Mouse (Mus musculus): ENCODE results near the gene Prickle4. TPM values are rescaled to one million over a fixed set of nuclear protein-coding genes. Genes with fewer than 3 reads are reported as not detected.

Prickle4 gene
- polyA plus RNA-seq, 1 experiment: 2.2 TPM

DNA sequence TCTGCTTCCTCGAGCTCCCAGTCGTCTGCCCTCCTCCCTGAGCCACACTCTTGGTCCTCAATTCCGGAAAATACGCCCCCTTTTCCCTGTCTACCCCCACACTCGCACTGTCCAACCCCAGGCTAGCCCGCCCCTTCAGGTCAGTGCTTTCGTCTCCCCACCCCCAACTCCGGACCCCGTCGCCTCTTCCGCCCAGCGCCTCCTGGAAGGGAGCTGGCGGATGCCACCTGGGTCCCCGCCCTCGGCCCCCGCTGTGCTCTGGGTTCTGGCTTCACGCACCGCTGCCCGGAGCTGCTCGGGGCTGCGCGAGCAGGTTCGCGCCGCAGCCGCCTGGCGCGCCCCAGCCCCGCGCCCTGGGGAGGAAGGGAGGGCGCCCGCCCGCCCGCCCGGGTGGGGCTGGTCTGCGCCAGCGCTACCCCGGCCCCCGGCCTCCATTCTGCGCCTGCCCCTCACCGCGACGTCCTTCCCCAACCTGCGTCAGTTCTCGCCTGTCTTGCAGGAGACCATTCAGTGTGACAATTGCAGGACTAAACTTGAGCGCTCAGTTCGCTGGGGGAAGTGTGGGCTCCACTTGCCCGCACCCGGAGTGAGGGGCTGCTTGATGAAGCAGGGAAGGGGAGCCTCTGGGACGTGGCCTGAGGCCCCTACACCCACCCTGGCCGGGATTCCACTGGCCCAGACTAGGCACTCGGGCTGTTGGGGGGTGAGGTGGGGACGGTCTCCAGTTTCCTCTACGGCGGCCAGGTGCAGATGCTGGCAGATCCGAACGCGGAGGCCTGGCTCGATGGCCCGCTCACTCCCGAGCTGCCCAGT, 43.7 kb upstream of the Prickle4 start:
- H3K27me3 ChIP-seq (ENCODE audit: control insufficient read depth, insufficient read depth, low read length, poor library complexity, severe bottlenecking): no peaks in the 10 kb centered on the region
- peaks cover 6% of the 10 kb centered on the region for H3K4me1 ChIP-seq (ENCODE audit: control insufficient read depth, insufficient read depth, low read length)
- H3K9ac ChIP-seq (ENCODE audit: low read depth, poor library complexity, severe bottlenecking): peak overlapping the region; percentile 81
- H3K27ac ChIP-seq (ENCODE audit: insufficient read depth, low read length): peak overlapping the region; percentile 72
- H3K36me3 ChIP-seq (ENCODE audit: control insufficient read depth, insufficient read depth, low read length, poor library complexity, severe bottlenecking): no peaks in the 10 kb centered on the region
- no peaks in the 10 kb centered on the region for H3K9me3 ChIP-seq (replicated peaks; ENCODE audit: control insufficient read depth, insufficient read depth, low read length, poor library complexity, severe bottlenecking)
- TF ChIP-seq POLR2A (IDR thresholded peaks at IDR 0.05; ENCODE audit: insufficient read depth, low read length): no peak
- TF ChIP-seq EP300 (IDR thresholded peaks at IDR 0.05; ENCODE audit: insufficient read depth, low read depth, low read length): no peak
- TF ChIP-seq CTCF (IDR thresholded peaks at IDR 0.05; ENCODE audit: low read depth, low read length): no peak
- H3K4me3 ChIP-seq (ENCODE audit: low read depth, low read length): peak overlapping the region; percentile 74

DNA sequence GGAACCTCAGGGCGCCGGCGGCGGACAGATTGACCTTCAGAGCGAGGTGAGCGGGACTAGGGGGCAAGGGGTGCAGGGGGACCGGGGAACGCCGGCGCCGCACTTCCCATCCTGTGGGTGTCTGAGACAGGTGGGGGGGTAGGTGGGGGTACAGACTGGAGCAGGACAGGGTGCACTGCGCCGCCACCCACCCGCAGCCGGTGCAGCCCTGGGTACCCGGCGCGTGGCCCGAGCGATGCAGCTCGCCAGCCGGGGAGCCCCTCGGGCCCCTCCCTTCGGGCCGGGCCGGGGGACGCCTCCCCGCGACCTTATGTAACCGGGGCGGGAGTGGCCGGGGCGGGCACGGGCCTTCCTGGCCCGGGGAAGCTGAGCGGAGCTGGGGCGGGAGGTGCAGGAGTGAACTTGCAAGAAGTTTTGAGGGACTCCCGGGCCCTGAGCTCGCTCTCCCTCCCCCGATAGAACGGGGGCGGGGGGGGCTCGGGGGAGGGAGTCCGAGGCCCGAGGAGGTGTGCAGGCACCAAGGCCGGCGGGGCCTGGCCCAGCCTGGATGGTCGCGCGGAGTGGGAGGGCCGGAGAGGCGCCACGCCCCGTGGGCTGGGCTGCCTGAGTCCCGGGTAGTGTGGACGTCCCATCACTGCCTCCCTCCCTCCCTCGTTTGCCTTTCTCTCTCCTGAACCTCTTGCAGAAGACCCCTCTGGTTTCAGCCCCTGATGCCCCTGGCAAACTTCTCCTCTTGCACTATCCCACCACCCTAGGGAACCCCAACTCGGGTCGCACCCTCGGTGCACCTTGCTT, 42.9 kb upstream of the Prickle4 start:
- TF ChIP-seq POLR2A (IDR thresholded peaks at IDR 0.05; ENCODE audit: insufficient read depth, low read length) (no peak), EP300 (IDR thresholded peaks at IDR 0.05; ENCODE audit: insufficient read depth, low read depth, low read length) (no peak), CTCF (IDR thresholded peaks at IDR 0.05; ENCODE audit: low read depth, low read length) (no peak)
- peak overlapping the region; percentile 67 for H3K27ac ChIP-seq (ENCODE audit: insufficient read depth, low read length)
- H3K9me3 ChIP-seq (replicated peaks; ENCODE audit: control insufficient read depth, insufficient read depth, low read length, poor library complexity, severe bottlenecking): no peaks in the 10 kb centered on the region
- H3K4me3 ChIP-seq (ENCODE audit: low read depth, low read length): peak overlapping the region; percentile 74
- no peaks in the 10 kb centered on the region for H3K36me3 ChIP-seq (ENCODE audit: control insufficient read depth, insufficient read depth, low read length, poor library complexity, severe bottlenecking)
- H3K9ac ChIP-seq (ENCODE audit: low read depth, poor library complexity, severe bottlenecking): peak overlapping the region; percentile 81
- no peaks in the 10 kb centered on the region for H3K27me3 ChIP-seq (ENCODE audit: control insufficient read depth, insufficient read depth, low read length, poor library complexity, severe bottlenecking)
- peaks cover 6% of the 10 kb centered on the region for H3K4me1 ChIP-seq (ENCODE audit: control insufficient read depth, insufficient read depth, low read length)

DNA sequence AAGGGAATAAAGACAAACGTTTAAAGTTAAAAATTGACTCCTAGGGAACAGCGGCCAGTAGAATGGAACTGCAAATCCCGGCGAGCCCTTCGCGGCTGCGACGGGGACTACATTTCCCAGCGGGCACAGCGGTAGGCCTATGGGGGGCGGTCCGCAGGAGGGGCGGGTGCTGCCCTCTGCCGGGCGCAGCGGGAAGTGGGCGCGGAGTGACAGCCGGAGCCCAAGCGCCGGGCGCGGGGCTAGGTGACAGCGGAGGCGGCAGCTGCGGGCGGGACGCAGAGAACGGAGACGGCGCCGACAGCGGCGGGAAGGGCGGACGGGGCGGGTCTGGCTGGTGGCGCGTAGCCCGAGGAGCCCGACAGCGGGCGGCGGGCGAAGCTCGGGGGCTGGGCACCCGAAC, 42.3 kb upstream of the Prickle4 start, which contains the start of gene Tfeb:
Gene Tfeb (plus strand): TSS at position 175 of the 400 bp plus-strand sequence.
- H3K4me1 ChIP-seq (ENCODE audit: control insufficient read depth, insufficient read depth, low read length): peaks cover 6% of the 10 kb centered on the region
- TF ChIP-seq EP300 (IDR thresholded peaks at IDR 0.05; ENCODE audit: insufficient read depth, low read depth, low read length): no peak
- TF ChIP-seq CTCF (IDR thresholded peaks at IDR 0.05; ENCODE audit: low read depth, low read length): peak; percentile 69
- H3K27ac ChIP-seq (ENCODE audit: insufficient read depth, low read length): peak within 1 kb of the TSS; percentile 69
- H3K27me3 ChIP-seq (ENCODE audit: control insufficient read depth, insufficient read depth, low read length, poor library complexity, severe bottlenecking): no peaks in the 10 kb centered on the region
- peak within 1 kb of the TSS; percentile 74 for H3K4me3 ChIP-seq (ENCODE audit: low read depth, low read length)
- H3K9me3 ChIP-seq (replicated peaks; ENCODE audit: control insufficient read depth, insufficient read depth, low read length, poor library complexity, severe bottlenecking): no peaks in the 10 kb centered on the region
- H3K9ac ChIP-seq (ENCODE audit: low read depth, poor library complexity, severe bottlenecking): peak within 1 kb of the TSS; percentile 81
- no peaks in the 10 kb centered on the region for H3K36me3 ChIP-seq (ENCODE audit: control insufficient read depth, insufficient read depth, low read length, poor library complexity, severe bottlenecking)

DNA sequence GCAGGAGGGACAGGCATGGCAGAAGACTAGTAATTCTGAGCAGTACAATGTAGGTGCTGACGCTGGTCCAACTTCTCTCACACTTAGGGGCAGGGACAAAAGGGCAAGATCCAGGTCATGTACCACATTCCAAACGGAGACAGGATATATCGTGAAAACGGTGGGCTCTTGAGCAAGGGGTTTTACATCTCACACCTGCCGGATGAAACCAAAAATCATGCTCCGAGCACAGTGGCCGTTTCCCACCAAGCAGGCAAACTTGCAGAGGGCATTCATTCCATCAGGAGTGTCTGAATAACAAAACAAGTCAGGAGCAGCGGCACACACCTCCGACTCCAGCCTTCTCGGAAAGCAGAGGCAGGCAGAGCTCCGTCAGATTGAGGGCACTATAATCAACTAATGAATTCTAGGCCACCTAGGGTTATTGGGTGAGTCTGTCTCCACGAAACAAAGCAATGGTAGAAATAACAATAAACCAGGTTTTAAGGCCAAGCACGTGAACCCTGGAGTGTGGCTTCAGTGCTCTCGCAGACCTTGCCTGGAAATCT, 41.1 kb upstream of the Prickle4 start:
- Histone ChIP-seq H3K36me3 (ENCODE audit: control insufficient read depth, insufficient read depth, low read length, poor library complexity, severe bottlenecking) (no peaks in the 10 kb centered on the region), H3K9me3 (replicated peaks; ENCODE audit: control insufficient read depth, insufficient read depth, low read length, poor library complexity, severe bottlenecking) (no peaks in the 10 kb centered on the region), H3K27me3 (ENCODE audit: control insufficient read depth, insufficient read depth, low read length, poor library complexity, severe bottlenecking) (no peaks in the 10 kb centered on the region), H3K27ac (ENCODE audit: insufficient read depth, low read length) (peak overlapping the region; percentile 69), H3K4me1 (ENCODE audit: control insufficient read depth, insufficient read depth, low read length) (peaks cover 7% of the 10 kb centered on the region), H3K4me3 (ENCODE audit: low read depth, low read length) (no peak overlapping the region), H3K9ac (ENCODE audit: low read depth, poor library complexity, severe bottlenecking) (no peak overlapping the region; the same call in 1 of the 2 replicates)
- no peak for TF ChIP-seq EP300 (IDR thresholded peaks at IDR 0.05; ENCODE audit: insufficient read depth, low read depth, low read length)
- no peak for TF ChIP-seq POLR2A (IDR thresholded peaks at IDR 0.05; ENCODE audit: insufficient read depth, low read length)
- no peak for TF ChIP-seq CTCF (IDR thresholded peaks at IDR 0.05; ENCODE audit: low read depth, low read length)

- H3K4me3 ChIP-seq (ENCODE audit: low read depth, low read length): peak overlapping the region; percentile 25; the same call in 1 of the 2 replicates
- peaks cover 13% of the 10 kb centered on the region for H3K4me1 ChIP-seq (ENCODE audit: control insufficient read depth, insufficient read depth, low read length)
- H3K27me3 ChIP-seq (ENCODE audit: control insufficient read depth, insufficient read depth, low read length, poor library complexity, severe bottlenecking): no peaks in the 10 kb centered on the region
- no peak overlapping the region for H3K9ac ChIP-seq (ENCODE audit: low read depth, poor library complexity, severe bottlenecking)
- no peaks in the 10 kb centered on the region for H3K36me3 ChIP-seq (ENCODE audit: control insufficient read depth, insufficient read depth, low read length, poor library complexity, severe bottlenecking)
- H3K27ac ChIP-seq (ENCODE audit: insufficient read depth, low read length): no peak overlapping the region
- TF ChIP-seq CTCF (IDR thresholded peaks at IDR 0.05; ENCODE audit: low read depth, low read length): peak; percentile 68
- no peak for TF ChIP-seq POLR2A (IDR thresholded peaks at IDR 0.05; ENCODE audit: insufficient read depth, low read length)
- no peak for TF ChIP-seq EP300 (IDR thresholded peaks at IDR 0.05; ENCODE audit: insufficient read depth, low read depth, low read length)
- no peaks in the 10 kb centered on the region for H3K9me3 ChIP-seq (replicated peaks; ENCODE audit: control insufficient read depth, insufficient read depth, low read length, poor library complexity, severe bottlenecking)
Observed at GRCm38 (mm10) chr17:47730633-47731575, 36.4 kb upstream of the Prickle4 start.

All from ES-Bruce4 (cell line).